Mouse (Mus musculus) neutrophil, adult 65 days (primary cell): ENCODE results near the gene Etnk1. TPM values are rescaled to one million over a fixed set of nuclear protein-coding genes. Genes with fewer than 3 reads are reported as not detected.

Source experiments
- total RNA-seq: library from RNA; stranded (reverse); gene quantifications from 2 replicates; pipeline ENCODE4 v1.2.4, GENCODE M21; 2023

Etnk1 gene
- 21.8 and 28.7 TPM in 2 replicates for total RNA-seq

GRCm38 (mm10) chr6:143166452-143167357 lies at the start of gene Etnk1:
TSS of gene Etnk1 (plus strand) at chr6:143167221.

Other genes starting within 250 kb of the Etnk1 start
- 34.3 and 36.7 TPM in 2 replicates for gene St8sia1, start 202.8 kb upstream of the Etnk1 start, total RNA-seq
- 55.6 and 88.9 TPM in 2 replicates for gene C2cd5, start 67.1 kb upstream of the Etnk1 start, total RNA-seq